Mouse (Mus musculus): Measurements from ENCODE around the gene Evl.

DNA sequence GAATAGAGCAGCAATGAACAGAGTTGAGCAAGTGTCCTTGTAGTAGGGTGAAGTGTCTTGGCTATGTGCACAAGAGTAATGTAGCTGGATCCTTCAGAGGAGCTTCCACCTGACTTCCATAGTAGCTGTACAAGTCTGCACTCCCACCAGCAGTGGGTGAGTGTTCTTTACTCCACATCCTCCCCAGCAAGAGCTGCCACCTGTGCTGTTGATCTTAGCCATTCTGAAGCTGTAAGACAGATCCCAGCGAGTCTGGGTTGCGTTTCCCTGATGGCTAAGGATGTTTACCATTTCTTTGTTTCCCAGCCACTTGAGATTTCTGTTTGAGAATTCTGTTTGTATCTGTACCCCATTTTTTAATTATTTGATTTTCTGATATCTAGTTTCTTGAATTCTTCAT, 35.6 kb downstream of the Evl start:
- TF ChIP-seq POLR2A (IDR thresholded peaks at IDR 0.05; ENCODE audit: borderline replicate concordance, extremely low read depth, insufficient read depth, insufficient read length, poor library complexity, severe bottlenecking) (no peak), CTCF (IDR thresholded peaks at IDR 0.05; ENCODE audit: borderline replicate concordance, extremely low read depth, insufficient read depth, insufficient read length) (no peak)
